Mouse (Mus musculus) CH12.LX (cell line): ENCODE measurements around the gene Rpusd3.

Source experiments
- E2F4 ChIP-seq: IDR thresholded peaks from 2 replicates; pipeline ENCODE4 v1.6.1; 2011; ENCODE audit warnings: low read depth, low read length, improper control_type of control experiment; ENCODE audit not compliant: insufficient replicate concordance
- ETS1 ChIP-seq: conservative IDR thresholded peaks from 2 replicates; pipeline ENCODE4 v1.6.1; 2012; ENCODE audit warnings: low read depth, mild to moderate bottlenecking, inconsistent platforms, low read length, improper control_type of control experiment, moderate library complexity
- HCFC1 ChIP-seq: IDR thresholded peaks from 2 replicates; pipeline ENCODE4 v1.6.1; 2012; ENCODE audit warnings: low read depth, mild to moderate bottlenecking, inconsistent platforms, low read length, improper control_type of control experiment
- MEF2A ChIP-seq: IDR thresholded peaks from 2 replicates; pipeline ENCODE4 v1.6.1; 2014; ENCODE audit warnings: low read depth, mild to moderate bottlenecking, inconsistent platforms, low read length, improper control_type of control experiment, borderline replicate concordance
- TCF12 ChIP-seq: IDR thresholded peaks from 2 replicates; pipeline ENCODE4 v1.6.1; 2014; ENCODE audit warnings: low read depth, mild to moderate bottlenecking, inconsistent platforms, low read length, improper control_type of control experiment
- UBTF ChIP-seq: IDR thresholded peaks from 2 replicates; pipeline ENCODE4 v1.6.1; 2012; ENCODE audit warnings: low read depth, mild to moderate bottlenecking, inconsistent platforms, low read length, improper control_type of control experiment, moderate library complexity
- USF1 ChIP-seq: IDR thresholded peaks from 2 replicates; pipeline ENCODE4 v1.6.1; 2014; ENCODE audit warnings: low read depth, mild to moderate bottlenecking, inconsistent platforms, low read length, improper control_type of control experiment
- ZNF384 ChIP-seq: IDR thresholded peaks from 2 replicates; pipeline ENCODE4 v1.6.1; 2012; ENCODE audit warnings: low read depth, low read length, improper control_type of control experiment, inconsistent platforms

DNA sequence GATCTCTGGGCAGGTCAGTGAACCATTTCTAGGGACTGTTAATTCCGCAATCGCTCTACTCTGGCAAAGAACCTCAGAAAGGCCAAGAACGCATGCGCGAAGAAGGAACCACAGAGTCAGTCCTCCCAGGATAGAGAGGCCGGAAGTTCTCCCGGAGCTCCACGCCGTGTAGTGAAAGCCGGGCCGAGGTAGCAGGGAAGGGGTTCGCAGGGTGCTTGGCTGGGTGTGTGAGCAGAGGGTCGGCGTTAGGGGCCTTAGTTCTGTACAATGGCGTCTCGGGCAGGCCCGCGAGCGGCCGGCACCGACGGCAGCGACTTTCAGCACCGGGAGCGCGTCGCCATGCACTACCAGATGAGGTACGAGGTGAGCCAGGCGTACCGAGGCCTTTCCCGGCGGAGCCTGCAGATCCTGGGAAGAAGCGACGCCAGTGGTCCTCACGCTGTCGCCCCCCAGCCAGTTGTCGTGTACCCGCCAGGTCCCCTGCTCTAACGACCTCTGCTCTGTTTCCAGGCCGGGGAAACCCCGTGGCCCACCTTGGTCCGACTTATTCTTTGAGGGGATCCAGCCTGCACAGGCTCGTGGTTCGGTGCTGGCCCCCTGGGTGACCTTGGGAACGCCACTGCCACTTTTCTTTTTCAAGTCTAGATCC lies 23.4 kb upstream of the Rpusd3 start, which contains the start of gene Jagn1:
- no peak for TF ChIP-seq ZNF384
- no peak for TF ChIP-seq UBTF
- no peak for TF ChIP-seq USF1
- no peak for TF ChIP-seq ETS1
- no peak for TF ChIP-seq E2F4
- TF ChIP-seq HCFC1 = peak; percentile 86
- peak; percentile 31; the same call in 1 of the 2 replicates for TF ChIP-seq MEF2A
- TF ChIP-seq TCF12 = peak; percentile 83
